Mouse (Mus musculus) lung, postnatal 36 days (tissue): ENCODE results near the gene Garem2.
A peak's percentile ranks its signal among the peaks of the same experiment; 100 is the strongest.

Experiments
- DNase-seq: peaks from one replicate; pipeline ENCODE4 v3.0.0; 2022; ENCODE audit warnings: mixed read lengths

Gene Garem2

DNA sequence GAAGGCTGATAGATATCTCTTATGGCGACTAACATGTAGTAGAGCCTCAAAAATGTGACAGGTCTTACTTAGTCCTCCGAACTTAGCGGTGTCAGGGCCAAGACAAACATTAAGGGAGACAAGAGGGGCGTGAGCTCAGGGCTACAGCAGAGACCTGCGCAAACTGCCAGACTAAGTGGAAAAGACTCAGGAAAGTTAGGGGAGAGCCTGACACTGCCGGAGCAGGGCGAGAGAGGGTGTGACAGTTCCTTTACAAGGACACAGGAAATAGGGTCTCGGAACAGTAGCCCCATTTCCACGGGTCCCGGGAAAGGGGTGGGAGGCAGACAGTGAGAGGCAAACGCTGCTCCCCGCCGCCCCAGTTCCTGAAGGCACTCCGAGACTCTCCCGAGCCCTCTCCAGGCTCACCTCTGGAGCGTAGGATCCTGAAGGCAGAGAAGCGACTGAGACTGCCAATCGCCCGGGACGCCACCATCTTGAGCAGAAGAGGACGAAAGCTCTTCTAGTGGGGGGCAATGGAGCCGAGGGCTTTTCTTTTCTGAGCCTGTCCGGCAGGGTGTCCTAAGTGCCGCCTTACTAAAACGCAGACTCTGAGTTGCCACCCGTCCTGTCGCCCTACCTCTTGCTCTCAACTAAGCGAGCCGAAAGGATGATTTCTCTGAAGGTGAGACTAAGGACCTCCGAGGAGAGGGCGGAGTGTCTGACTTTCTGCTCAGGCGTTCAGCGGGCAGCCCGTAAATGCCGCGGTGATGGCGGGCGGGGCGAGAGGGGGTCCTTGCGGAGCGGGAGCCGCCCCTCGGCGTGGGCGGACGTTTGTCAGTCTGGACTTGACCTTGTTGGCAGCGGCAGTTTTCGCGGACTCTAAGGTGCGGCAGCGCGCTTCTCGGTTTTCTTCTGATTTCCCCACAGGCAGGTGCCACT, 49.8 kb downstream of the Garem2 start, which contains the start of the genes Hadha and Hadhb:
Hadha (minus strand) TSS at position 689 of the 921 bp plus-strand sequence.
Hadhb (plus strand) TSS at position 775 of the 921 bp plus-strand sequence.
- DNase-seq, result peak; percentile 96

DNA sequence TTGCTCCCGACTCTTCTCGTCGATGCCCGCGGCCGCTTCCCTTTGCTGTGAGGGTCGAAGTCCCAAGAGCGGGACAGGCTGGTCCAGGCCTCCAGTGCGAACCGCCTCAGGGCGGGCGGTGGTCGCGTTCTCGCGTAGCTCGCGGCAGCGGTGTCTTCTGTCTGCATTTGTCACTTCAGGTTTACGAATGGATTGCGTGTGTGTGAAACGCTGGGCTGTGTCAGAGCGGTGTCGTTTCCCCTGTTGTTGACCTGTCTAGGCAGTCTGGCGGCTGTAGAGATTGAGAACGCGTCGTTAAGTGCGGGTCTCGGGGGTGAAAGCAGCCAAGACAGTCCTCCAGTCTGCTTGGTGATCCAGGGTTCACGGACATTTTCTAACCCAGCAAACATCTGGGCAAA, 50.4 kb downstream of the Garem2 start:
- no peak for DNase-seq

DNA sequence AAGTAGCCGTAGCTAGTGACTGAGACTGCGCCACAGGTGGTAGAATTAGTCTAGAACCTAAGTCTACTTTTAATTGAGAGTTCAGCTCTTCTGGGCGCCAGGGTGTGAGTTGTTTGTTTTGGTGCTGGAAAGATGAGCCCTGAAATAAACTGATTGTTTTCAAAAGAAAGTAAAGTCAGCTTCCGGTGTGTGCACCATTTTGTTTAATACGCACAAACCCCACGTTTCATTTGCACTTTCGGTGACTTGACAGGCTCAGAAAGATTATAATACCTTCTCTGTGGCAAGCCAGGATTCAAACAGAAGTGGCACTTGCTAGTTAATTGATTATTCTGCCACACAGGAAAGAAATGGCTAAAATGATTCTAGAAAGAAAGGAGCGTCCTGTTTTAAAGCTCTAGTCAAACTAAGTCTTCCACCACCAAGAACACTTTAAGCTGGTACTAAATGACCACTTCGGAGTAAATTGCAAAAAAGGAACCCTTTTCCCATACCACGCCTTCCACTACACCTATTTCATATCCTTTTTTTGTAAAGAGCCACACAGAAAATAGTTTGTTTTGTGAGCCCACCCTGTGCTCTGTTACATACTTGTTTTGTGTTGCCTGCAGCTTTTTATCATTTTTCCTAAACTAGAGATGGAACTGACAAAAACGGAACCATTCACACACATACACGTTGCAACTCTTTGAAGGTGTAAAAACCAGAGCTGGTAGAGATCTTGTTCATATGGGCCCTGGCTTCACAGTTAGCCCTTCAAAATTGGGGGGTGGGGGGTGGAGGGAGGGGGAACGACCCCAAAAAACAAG, 51.1 kb downstream of the Garem2 start:
- DNase-seq, result peak; percentile 19

DNA sequence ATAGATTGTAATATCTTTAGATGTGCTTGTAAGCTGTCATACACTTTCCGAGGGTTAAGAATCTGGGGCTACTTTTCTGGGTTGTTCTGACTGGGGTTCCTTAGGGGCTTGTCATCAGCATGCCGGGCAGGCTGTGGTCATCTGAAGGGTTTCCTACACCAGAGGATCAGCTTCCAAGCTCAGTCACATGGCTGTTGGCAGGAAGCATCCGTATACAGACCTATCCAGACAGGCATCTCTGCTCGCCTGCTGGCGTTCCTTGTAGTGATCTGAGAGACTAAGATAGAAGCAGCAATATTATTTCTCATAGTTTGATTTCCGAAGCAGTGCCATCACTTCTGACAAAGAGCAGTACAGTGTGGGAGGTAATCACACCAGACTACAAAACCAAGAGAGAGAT, 54.6 kb downstream of the Garem2 start:
- DNase-seq, result peak; percentile 29

DNA sequence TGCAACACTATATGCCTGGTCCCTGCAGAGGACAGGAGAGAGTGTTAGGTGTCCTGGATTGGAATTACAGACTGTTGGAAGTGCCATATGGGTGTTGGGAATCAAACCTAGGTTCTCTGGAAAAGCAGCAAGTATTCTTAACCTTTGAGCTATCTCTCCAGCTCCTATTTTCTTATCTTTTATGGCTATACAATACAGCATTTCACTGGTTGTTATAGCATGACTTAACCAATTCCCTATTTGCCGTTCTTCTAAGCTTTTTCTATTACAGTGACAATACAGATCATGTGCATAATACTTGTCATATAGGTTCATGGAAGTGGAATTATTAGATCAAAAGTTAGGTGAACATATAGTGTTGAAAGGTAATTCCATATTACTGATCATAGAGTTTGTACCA, 56.9 kb downstream of the Garem2 start:
- DNase-seq, result no peak

DNA sequence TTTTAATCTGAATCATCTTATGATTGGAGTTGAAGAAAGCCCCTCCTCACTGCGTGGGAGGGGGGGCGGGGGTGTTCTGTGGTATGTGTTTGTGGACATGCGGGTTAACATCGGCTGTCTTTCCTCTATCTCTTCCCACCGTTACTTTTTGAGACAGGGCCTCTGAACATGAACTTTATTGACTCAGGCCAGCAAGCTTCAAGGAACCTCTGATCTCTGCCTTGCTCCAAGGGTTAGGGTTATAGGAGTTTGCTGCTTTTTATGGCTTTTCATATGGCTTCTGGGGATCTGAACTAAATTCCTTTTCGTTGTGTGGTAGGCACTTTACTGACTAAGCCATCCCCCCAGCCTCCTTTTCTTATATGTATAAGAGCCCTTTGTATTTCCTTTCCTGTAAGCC, 57.4 kb downstream of the Garem2 start:
- no peak for DNase-seq

DNA sequence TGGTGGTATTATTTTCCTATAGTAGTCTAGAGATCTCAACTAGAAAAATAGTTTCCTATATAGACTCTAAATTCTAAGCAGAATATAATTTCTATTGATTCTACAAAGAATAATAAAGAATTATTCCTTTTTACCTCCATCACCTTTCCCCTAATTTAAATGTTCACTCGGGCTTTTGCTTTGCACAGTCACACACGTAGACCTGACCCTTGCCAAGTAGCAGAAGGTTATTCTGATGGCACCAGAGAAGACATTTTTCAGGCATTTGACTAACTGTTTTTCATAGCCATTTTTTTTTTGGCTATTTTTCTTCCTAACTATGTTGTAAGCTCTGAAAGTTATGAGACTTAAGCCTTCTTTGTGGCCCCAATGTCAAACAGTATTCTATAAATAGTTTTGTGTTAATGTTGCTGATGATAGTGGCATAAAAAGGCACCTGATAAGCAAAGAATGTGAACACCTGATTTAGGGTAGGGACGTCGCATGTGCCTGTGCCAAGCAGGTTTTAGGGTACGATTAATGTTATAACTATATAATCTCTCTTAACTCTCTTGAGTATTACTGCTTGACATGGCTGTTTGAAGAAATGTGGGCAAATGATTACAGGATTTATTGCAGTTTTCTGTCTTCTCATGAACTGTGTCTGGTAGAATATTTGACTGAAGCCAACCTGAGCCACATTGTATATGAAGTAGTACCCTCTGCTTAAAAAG, 60.4 kb downstream of the Garem2 start:
- no peak for DNase-seq
